Mouse (Mus musculus) MEL (cell line): ENCODE measurements around the gene Dus1l. TPM values are rescaled to one million over a fixed set of nuclear protein-coding genes. Genes with fewer than 3 reads are reported as not detected.
A peak's percentile ranks its signal among the peaks of the same experiment; 100 is the strongest.

ENCODE experiments used
- DNase-seq: peaks from one replicate; pipeline ENCODE4 v3.0.0; 2011; ENCODE audit warnings: low read depth, low spot score
- H3K27ac ChIP-seq: 2 replicates; pipeline ENCODE4 v1.5.1; 2012; ENCODE audit warnings: low read depth, mild to moderate bottlenecking, control low read depth, low read length, moderate library complexity; ENCODE audit not compliant: control insufficient read depth
- H3K27me3 ChIP-seq, 2 experiments: fragments of 150-350 bp in 1 of 2; sonication (generic) in 1 of 2; 2 replicates each; pipeline ENCODE4 v1.6.1; 2012; ENCODE audit warnings: low read length in 2 of 2, mild to moderate bottlenecking in 2 of 2, improper control_type of control experiment in 1 of 2, moderate library complexity in 1 of 2; ENCODE audit not compliant: insufficient read depth in 2 of 2, control insufficient read depth in 1 of 2
- H3K36me3 ChIP-seq, 2 experiments: 2 replicates each; pipeline ENCODE4 v1.6.1; 2012 to 2014; ENCODE audit warnings: low read length in 2 of 2, improper control_type of control experiment in 1 of 2, inconsistent platforms in 1 of 2, mild to moderate bottlenecking in 1 of 2; ENCODE audit not compliant: insufficient read depth in 2 of 2, control insufficient read depth in 1 of 2
- H3K4me1 ChIP-seq, 2 experiments: fragments of 150-350 bp in 1 of 2; sonication (generic) in 1 of 2; 2 replicates each; pipeline ENCODE4 v1.6.1; 2012; ENCODE audit warnings: low read length in 2 of 2, improper control_type of control experiment in 1 of 2, mild to moderate bottlenecking in 1 of 2; ENCODE audit not compliant: insufficient read depth in 2 of 2, control insufficient read depth in 1 of 2
- H3K4me3 ChIP-seq, 2 experiments: fragments of 150-350 bp in 1 of 2; sonication (generic) in 1 of 2; 2 replicates each; pipeline ENCODE4 v1.5.1; 2012; ENCODE audit warnings: low read depth in 2 of 2, low read length in 2 of 2, mild to moderate bottlenecking in 2 of 2, moderate library complexity in 2 of 2, control low read depth in 1 of 2, improper control_type of control experiment in 1 of 2; ENCODE audit not compliant: control insufficient read depth in 1 of 2, insufficient read depth in 1 of 2
- H3K79me2 ChIP-seq: 2 replicates; pipeline ENCODE4 v1.6.1; 2012; ENCODE audit warnings: mild to moderate bottlenecking, low read length, moderate library complexity; ENCODE audit not compliant: control insufficient read depth, poor library complexity, insufficient read depth
- H3K9ac ChIP-seq: 2 replicates; pipeline ENCODE4 v1.6.1; 2012; ENCODE audit warnings: low read depth, mild to moderate bottlenecking, control low read depth, low read length, moderate library complexity; ENCODE audit not compliant: control insufficient read depth, poor library complexity, severe bottlenecking
- H3K9me3 ChIP-seq: fragments of 150-350 bp; sonication (generic); replicated peaks from 2 replicates; pipeline ENCODE4 v1.6.1; 2012; ENCODE audit warnings: mild to moderate bottlenecking, low read length, improper control_type of control experiment, moderate library complexity; ENCODE audit not compliant: insufficient read depth
- CHD1 ChIP-seq: IDR thresholded peaks from 2 replicates; pipeline ENCODE4 v1.6.1; 2012; ENCODE audit warnings: low read depth, mild to moderate bottlenecking, inconsistent platforms, low read length, improper control_type of control experiment
- CTCF ChIP-seq, 3 experiments: IDR thresholded peaks in 2 of 3; conservative IDR thresholded peaks in 1 of 3; 2 replicates each; pipeline ENCODE4 v1.5.1; 2011 to 2012; ENCODE audit warnings: low read length in 3 of 3, low read depth in 2 of 3, mild to moderate bottlenecking in 2 of 3, improper control_type of control experiment in 1 of 3, inconsistent platforms in 1 of 3, mixed read lengths in 1 of 3, moderate library complexity in 1 of 3; ENCODE audit not compliant: control insufficient read depth in 1 of 3, insufficient read depth in 1 of 3, poor library complexity in 1 of 3, severe bottlenecking in 1 of 3
- ELF1 ChIP-seq: IDR thresholded peaks from 2 replicates; pipeline ENCODE4 v1.6.1; 2014; ENCODE audit warnings: low read depth, mild to moderate bottlenecking, inconsistent platforms, low read length, improper control_type of control experiment, moderate library complexity
- EP300 ChIP-seq, 2 experiments: IDR thresholded peaks; 2 replicates each; pipeline ENCODE4 v1.6.1; 2011; ENCODE audit warnings: improper control_type of control experiment in 2 of 2, low read length in 2 of 2, low read depth in 1 of 2, mild to moderate bottlenecking in 1 of 2
- GABPA ChIP-seq: IDR thresholded peaks from 2 replicates; pipeline ENCODE4 v1.6.1; 2012; ENCODE audit warnings: low read depth, mild to moderate bottlenecking, inconsistent platforms, low read length, improper control_type of control experiment, moderate library complexity
- HCFC1 ChIP-seq: IDR thresholded peaks from 2 replicates; pipeline ENCODE4 v1.6.1; 2012; ENCODE audit warnings: low read depth, mild to moderate bottlenecking, inconsistent platforms, low read length, improper control_type of control experiment, moderate library complexity
- JUND ChIP-seq: IDR thresholded peaks from 2 replicates; pipeline ENCODE4 v1.6.1; 2011; ENCODE audit warnings: low read depth, mild to moderate bottlenecking, improper control_type of control experiment, low read length
- MAX ChIP-seq: IDR thresholded peaks from 2 replicates; pipeline ENCODE4 v1.6.1; 2011; ENCODE audit warnings: low read length, improper control_type of control experiment
- MAZ ChIP-seq: IDR thresholded peaks from 2 replicates; pipeline ENCODE4 v1.6.1; 2012; ENCODE audit warnings: low read depth, mild to moderate bottlenecking, inconsistent platforms, low read length, improper control_type of control experiment
- MXI1 ChIP-seq: IDR thresholded peaks from 2 replicates; pipeline ENCODE4 v1.6.1; 2011; ENCODE audit warnings: mild to moderate bottlenecking, low read depth, low read length, improper control_type of control experiment
- NRF1 ChIP-seq: IDR thresholded peaks from 2 replicates; pipeline ENCODE4 v1.6.1; 2014; ENCODE audit warnings: low read depth, mild to moderate bottlenecking, inconsistent platforms, low read length, improper control_type of control experiment, moderate library complexity; ENCODE audit not compliant: poor library complexity, insufficient read depth, severe bottlenecking
- POLR2AphosphoS2 ChIP-seq: IDR thresholded peaks from 2 replicates; pipeline ENCODE4 v1.6.1; 2011; ENCODE audit warnings: low read length, improper control_type of control experiment
- POLR2AphosphoS5 ChIP-seq: IDR thresholded peaks from 2 replicates; pipeline ENCODE4 v1.6.1; 2012; ENCODE audit warnings: low read depth, borderline replicate concordance, mild to moderate bottlenecking, inconsistent platforms, low read length, moderate library complexity, mixed read lengths
- RAD21 ChIP-seq: IDR thresholded peaks from 2 replicates; pipeline ENCODE4 v1.6.1; 2011; ENCODE audit warnings: mild to moderate bottlenecking, low read depth, low read length, improper control_type of control experiment
- RCOR1 ChIP-seq: IDR thresholded peaks from 2 replicates; pipeline ENCODE4 v1.6.1; 2012; ENCODE audit warnings: low read depth, mild to moderate bottlenecking, inconsistent platforms, low read length, improper control_type of control experiment
- SIN3A ChIP-seq: IDR thresholded peaks from 2 replicates; pipeline ENCODE4 v1.6.1; 2012; ENCODE audit warnings: low read length, improper control_type of control experiment, inconsistent platforms
- SMC3 ChIP-seq: IDR thresholded peaks from 2 replicates; pipeline ENCODE4 v1.6.1; 2011; ENCODE audit warnings: low read depth, low read length, improper control_type of control experiment
- TAL1 ChIP-seq: IDR thresholded peaks from 2 replicates; pipeline ENCODE4 v1.6.1; 2012; ENCODE audit warnings: mild to moderate bottlenecking, inconsistent platforms, low read length, moderate library complexity, mixed read lengths
- TBP ChIP-seq: IDR thresholded peaks from 2 replicates; pipeline ENCODE4 v1.8.0; 2011; ENCODE audit warnings: low read depth, low read length, improper control_type of control experiment
- TCF12 ChIP-seq: IDR thresholded peaks from 2 replicates; pipeline ENCODE4 v1.6.1; 2014; ENCODE audit warnings: low read depth, mild to moderate bottlenecking, inconsistent platforms, low read length, improper control_type of control experiment, moderate library complexity
- UBTF ChIP-seq: IDR thresholded peaks from 2 replicates; pipeline ENCODE4 v1.6.1; 2012; ENCODE audit warnings: low read depth, mild to moderate bottlenecking, inconsistent platforms, low read length, improper control_type of control experiment, moderate library complexity, borderline replicate concordance; ENCODE audit not compliant: insufficient read depth
- USF1 ChIP-seq: IDR thresholded peaks from 2 replicates; pipeline ENCODE4 v1.6.1; 2014; ENCODE audit warnings: low read depth, mild to moderate bottlenecking, inconsistent platforms, low read length, improper control_type of control experiment, moderate library complexity
- USF2 ChIP-seq, 2 experiments: IDR thresholded peaks; 2 replicates each; pipeline ENCODE4 v1.6.1; 2011 to 2012; ENCODE audit warnings: improper control_type of control experiment in 2 of 2, low read length in 2 of 2, borderline replicate concordance in 1 of 2, inconsistent platforms in 1 of 2, low read depth in 1 of 2, mild to moderate bottlenecking in 1 of 2; ENCODE audit not compliant: insufficient read depth in 1 of 2
- ZC3H11A ChIP-seq: IDR thresholded peaks from 2 replicates; pipeline ENCODE4 v1.6.1; 2012; ENCODE audit warnings: low read depth, mild to moderate bottlenecking, inconsistent platforms, low read length, improper control_type of control experiment
- ZMIZ1 ChIP-seq: IDR thresholded peaks from 2 replicates; pipeline ENCODE4 v1.6.1; 2012; ENCODE audit warnings: low read depth, mild to moderate bottlenecking, inconsistent platforms, low read length, improper control_type of control experiment, moderate library complexity
- ZNF384 ChIP-seq: IDR thresholded peaks from 2 replicates; pipeline ENCODE4 v1.6.1; 2012; ENCODE audit warnings: low read depth, mild to moderate bottlenecking, inconsistent platforms, low read length, improper control_type of control experiment
- polyA plus RNA-seq, 2 experiments: library from polyadenylated mRNA; stranded (reverse) in 1 of 2; unstranded in 1 of 2; fragments of >175 nt in 1 of 2; fragments of >200 nt in 1 of 2; gene quantifications; 2 replicates each; pipeline versions ENCODE4 v1.2.1 to v1.2.4; 2012; ENCODE audit warnings: low replicate concordance in 2 of 2, low read depth in 1 of 2; ENCODE audit not compliant: insufficient read length in 2 of 2, insufficient read depth in 1 of 2, missing spikeins in 1 of 2
- total RNA-seq: library from RNA; depleted of rRNA; stranded (reverse); fragments of 300-350 nt; gene quantifications from 2 replicates; pipeline ENCODE4 v1.2.3, GENCODE M21; 2012

The Dus1l gene
- total and polyA plus RNA-seq, 3 experiments: 171 to 203 TPM; not detected in 1

DNA sequence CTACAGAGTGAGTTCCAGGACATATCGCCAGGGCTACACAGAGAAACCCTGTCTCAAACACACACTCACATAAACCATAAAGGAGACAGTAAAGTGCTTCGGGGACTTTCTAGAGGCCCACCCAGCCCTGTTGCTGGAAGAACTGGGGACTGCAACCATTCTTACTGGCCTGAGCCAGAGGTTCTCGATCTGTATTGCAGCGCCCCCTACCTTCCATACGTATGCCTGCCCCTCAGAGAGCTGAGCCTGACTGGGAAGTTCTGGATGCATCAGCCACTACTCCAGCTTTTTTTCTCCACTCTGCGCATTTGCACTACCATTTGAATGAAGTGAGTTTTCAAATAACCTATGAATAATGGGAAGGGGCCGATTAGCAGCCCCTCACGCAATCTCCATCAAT is 46.8 kb downstream of the Dus1l start:
- peak; percentile 66 for DNase-seq

GRCm38 (mm10) chr11:120747974-120748373 is 48.2 kb downstream of the Dus1l start:
- Histone ChIP-seq H3K79me2 (no peaks in the 10 kb centered on the region), H3K9ac (no peak overlapping the region), H3K9me3 (no peaks in the 10 kb centered on the region), H3K27ac (no peak overlapping the region), H3K27me3 (0 out of 4 replicates have a peak, but pooled peaks cover 0 to 4% of the 10 kb centered on the region in 2 experiments), H3K36me3 (no peaks in the 10 kb centered on the region), H3K4me3 (no peak overlapping the region), H3K4me1 (no peaks in the 10 kb centered on the region; a peak in 2 of 4 replicates)
- no peak for DNase-seq
- TF ChIP-seq MAX (peak; percentile 55; the same call in 1 of the 2 replicates), USF1 (peak; percentile 60), GABPA (no peak), ZMIZ1 (no peak), SIN3A (peak; percentile 40; the same call in 1 of the 2 replicates), RCOR1 (0 out of 2 replicates have a peak, but pooled peaks have one; percentile 8)

More for the DNA sequence above, 46.8 kb downstream of the Dus1l start:
- H3K4me1 ChIP-seq: no peaks in the 10 kb centered on the region; a peak in 2 of 4 replicates
- H3K9me3 ChIP-seq: no peaks in the 10 kb centered on the region
- no peak overlapping the region for H3K4me3 ChIP-seq
- no peaks in the 10 kb centered on the region for H3K79me2 ChIP-seq
- no peaks in the 10 kb centered on the region for H3K36me3 ChIP-seq
- H3K9ac ChIP-seq: no peak overlapping the region
- H3K27ac ChIP-seq: no peak overlapping the region
- TF ChIP-seq UBTF: no peak
- no peak for TF ChIP-seq ELF1
- peak; percentile 49 to 75 (median 67) for TF ChIP-seq CTCF (IDR thresholded peaks at IDR 0.05 in 2 of 3, conservative IDR thresholded peaks at IDR 0.05 in 1 of 3; ENCODE audit: control insufficient read depth in 1 of 3, insufficient read depth in 1 of 3, low read depth in 2 of 3, low read length in 3 of 3, poor library complexity in 1 of 3, severe bottlenecking in 1 of 3)
- TF ChIP-seq SMC3: peak; percentile 57
- TF ChIP-seq TBP: no peak
- peak; percentile 29; the same call in 1 of the 2 replicates for TF ChIP-seq ZC3H11A
- TF ChIP-seq CHD1: no peak
- TF ChIP-seq JUND: no peak
- no peak for TF ChIP-seq TCF12
- no peak for TF ChIP-seq POLR2AphosphoS5
- TF ChIP-seq NRF1: no peak
- TF ChIP-seq POLR2AphosphoS2: no peak
- TF ChIP-seq RCOR1: no peak
- TF ChIP-seq ZNF384: no peak
- TF ChIP-seq USF2 (IDR thresholded peaks at IDR 0.05; ENCODE audit: borderline replicate concordance in 1 of 2, insufficient read depth in 1 of 2, low read depth in 1 of 2, low read length in 2 of 2): no peak
- peak; percentile 64 for TF ChIP-seq RAD21
- TF ChIP-seq HCFC1: no peak
- no peak for TF ChIP-seq MXI1
- TF ChIP-seq EP300 (IDR thresholded peaks at IDR 0.05; ENCODE audit: low read depth in 1 of 2, low read length in 2 of 2): no peak
- no peak for TF ChIP-seq MAZ
- no peak for TF ChIP-seq TAL1
- TF ChIP-seq MAX: no peak
- 0 out of 4 replicates have a peak, but pooled peaks cover 0 to 4% of the 10 kb centered on the region in 2 experiments for H3K27me3 ChIP-seq
